Mouse (Mus musculus): Measurements from ENCODE around the gene Gabrb2.

Gabrb2 gene

DNA sequence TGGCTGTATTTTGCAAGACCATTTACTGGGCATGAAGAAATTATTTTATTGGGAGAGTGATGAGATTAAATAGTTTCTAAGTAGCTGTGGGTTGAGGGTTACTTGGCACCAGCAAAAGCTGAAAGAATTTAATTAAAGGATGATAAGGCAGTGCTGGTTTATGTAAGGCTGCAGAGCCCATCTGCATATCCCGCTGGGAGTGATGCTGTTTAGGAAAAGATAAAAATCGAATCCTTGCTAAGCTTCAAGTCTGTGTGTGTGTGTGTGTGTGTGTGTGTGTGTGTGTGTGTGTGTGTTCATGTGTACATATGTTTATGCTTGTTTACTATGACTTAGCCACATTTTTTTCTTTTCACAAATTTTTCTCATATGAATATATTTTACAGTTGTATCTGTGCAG lies 113.0 kb downstream of the Gabrb2 start:
- in situ Hi-C loops (cut with MboI, MseI), result no loop called here

DNA sequence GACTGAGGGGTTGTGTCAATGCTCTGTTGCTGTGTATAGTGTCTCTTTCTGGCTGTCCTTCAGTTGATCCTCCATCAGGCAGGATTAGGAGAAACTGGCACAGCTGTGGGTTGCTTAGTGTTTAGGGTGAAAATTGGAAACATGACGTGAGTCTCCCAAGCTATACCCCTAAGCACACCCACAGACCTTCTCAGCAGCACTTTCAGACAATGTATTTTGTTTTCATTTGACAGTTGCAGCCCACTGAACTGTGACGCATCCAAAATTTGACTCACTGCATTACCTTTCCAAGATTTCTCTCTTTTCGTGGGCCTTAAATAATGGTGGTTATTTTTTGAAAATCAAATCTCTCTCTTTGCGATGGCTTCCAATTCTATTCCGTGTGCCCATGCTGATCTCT lies 115.7 kb downstream of the Gabrb2 start:
- in situ Hi-C loops (cut with MboI, MseI), result no loop called here

DNA sequence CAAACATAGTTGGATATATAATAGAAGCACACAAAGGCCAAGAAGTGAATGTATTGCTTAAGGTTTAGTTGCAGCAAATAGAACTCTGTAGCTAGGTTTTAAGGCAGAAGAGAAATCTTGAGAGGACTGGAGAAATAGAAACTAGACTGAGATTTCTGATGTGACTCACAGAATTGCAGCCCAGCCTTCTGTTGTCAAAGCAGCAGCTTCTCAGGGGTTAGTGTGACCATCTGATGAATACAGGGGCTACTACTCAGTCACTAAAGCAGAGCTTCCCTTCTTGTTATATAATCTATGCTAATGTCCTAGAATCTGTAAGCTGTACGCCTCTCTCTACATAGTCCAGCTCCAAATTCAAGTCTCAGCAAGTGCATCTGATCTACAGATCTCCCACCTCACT lies 116.3 kb downstream of the Gabrb2 start:
- in situ Hi-C loops (cut with MboI, MseI), result no loop called here

DNA sequence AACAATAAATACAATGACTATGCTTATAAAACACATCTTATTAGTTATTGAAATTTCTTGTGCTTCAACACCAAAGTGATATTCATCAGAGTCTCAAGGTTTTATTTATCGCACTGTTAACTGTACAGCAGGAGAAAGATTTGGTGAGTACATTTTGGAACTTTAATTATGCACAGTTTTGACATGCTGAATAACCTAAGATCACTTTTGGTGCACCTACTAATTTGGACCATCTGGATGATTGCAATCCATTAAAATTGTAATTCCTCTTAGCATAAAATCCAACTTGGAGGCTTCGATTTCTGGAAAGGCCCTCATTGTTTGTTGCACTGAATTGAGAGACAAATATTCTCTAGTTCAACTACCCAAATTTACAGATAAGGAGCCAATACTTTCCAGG lies 123.3 kb downstream of the Gabrb2 start:
- in situ Hi-C loops (cut with MboI, MseI), result no loop called here

DNA sequence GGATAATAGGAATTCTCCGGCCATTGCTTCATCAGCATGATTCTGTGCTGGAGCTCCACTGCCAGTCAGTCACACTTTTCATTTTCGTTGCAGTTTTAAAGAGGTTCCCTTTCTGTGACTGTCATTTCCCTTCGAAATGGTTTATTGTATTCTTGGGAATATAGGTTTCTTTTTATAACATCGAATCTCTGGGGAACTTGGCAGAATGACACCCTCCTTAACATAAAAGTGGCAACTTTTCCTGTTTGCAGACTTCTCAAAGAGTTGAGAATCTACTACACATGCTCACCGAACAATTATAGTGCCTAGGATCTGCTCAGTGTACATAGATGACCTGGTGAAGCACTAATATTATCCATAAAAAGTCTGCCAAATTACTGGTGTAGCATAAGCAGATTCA lies 146.5 kb downstream of the Gabrb2 start:
- in situ Hi-C loops (cut with MboI, MseI), result no loop called here

DNA sequence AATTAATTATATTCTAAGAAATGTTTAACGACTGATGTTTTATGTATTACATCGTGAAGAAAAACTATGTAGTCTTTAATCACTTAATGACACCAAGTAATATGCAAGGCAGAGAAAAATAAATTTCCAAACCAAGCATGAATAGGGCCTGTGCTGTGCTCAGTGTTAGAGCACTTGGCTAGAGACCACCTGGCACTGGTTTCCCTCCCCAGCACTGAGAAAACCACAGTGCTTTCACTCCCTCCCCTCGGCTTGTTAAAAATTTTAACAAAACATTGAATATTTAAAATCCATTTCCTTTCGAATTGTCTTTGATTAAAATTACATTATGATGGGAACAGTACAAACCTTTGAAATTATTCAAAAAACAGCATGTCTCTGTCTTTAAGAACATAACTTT lies 151.9 kb downstream of the Gabrb2 start:
- in situ Hi-C loops (cut with MboI, MseI), result no loop called here

DNA sequence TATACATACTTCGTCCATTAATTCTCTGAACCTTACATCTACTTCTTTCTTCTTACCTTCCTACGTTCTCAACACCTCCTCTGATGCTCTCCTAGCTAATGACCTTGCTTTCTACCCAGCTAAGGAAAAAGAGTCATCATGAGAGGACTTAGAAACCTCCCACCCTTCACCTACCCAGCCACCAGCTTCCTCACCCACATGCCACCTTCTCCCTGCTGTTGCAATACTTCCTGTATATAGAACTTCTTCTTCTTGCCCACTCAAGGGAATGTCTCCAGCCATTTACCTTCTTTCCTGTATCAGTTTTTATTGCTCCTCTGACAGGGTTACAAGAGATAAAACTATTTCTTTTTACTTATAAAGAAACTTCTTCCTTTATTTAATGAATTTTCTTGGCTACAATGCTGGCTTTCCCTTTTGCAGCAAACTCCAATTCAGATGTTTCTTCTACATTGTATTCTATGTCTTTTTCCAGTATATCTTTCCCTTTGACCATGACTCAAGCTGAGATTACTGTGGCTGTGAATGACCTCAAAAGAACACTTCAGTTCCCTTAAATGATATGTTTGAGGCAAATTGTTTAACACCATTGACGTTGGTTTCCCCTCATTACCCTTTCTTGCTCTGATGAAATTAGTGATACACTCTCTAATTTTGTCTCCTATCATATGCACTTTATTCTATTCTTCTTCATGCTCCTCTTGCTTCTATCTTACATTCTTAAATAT lies 155.8 kb downstream of the Gabrb2 start:
- in situ Hi-C loops (cut with MboI, MseI), result no loop called here

DNA sequence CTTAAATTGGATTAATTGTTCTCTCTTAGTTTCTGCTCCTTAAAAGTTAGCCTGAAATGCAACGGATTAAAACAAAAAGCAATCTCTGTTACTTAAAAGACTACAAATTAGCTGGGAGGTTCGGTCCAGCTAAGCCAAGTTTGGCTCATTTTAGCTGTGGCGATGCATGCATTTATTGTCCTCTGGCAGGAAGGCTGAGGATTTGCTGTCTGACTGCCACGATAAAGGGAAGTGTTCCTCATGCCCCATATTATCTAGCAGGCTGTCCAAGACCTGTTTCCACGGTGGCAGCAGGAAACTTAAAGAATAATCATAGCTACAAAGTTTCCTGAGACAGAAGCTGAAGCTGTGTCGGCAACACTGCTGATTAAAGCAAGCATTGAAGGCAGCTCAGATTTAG lies 160.2 kb downstream of the Gabrb2 start:
- in situ Hi-C loops (cut with MboI, MseI), result no loop called here

DNA sequence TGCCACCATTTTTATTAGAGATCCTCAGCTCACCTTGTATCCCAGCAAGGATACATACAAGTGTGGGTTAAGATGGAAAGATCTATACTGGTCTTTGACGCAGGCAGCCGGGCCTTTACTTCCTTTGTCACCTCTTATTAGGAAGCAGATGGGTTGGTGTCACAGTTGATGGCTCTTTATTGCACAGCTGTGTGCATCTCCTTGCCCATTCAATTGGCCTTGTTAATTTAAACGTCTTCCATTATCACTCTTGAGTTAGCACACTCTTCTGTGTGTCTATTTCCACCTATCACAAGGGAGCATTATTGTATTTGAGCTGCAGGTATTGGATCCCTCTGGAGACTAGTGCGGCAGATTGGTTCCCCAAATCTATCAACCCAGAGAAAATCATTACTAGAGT lies 161.6 kb downstream of the Gabrb2 start:
- in situ Hi-C loops (cut with MboI, MseI), result no loop called here

DNA sequence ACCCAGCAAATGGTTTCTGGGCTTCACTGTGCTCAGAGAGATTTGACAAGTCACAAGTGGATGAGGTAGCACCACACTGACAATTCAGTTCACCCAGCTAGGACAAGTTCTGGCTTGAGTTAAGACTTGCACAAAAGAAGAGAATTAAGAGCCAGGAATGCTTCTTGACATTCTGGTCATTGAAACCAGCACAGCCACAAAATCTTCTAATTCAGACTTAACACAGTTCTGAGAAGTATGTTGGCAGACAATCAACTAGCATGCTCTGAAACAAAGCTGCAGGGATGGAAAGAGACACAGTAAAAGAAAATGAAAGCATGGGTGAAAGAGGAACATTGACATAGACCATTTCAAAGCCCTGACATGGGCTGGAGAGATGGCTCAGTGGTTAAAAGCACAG lies 162.2 kb downstream of the Gabrb2 start:
- in situ Hi-C loops (cut with MboI, MseI), result no loop called here

DNA sequence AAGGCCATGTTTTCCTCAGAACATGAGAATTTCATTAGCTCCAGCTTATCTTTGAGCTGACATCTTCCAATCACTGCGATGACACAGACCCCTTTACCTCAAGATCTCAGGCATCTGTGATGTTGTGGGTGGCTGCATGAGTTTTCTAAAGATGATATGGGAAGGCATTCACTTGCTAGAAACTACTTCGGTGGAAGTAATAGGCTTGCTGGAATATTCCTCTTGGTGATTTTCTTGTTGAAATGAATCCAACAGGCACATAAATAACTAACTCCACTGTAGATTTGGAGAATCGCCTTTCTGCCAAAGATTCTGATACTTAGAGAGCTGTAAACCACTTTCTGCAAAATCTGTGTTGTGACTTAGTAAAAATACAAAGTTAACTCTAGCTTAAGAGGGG lies 172.9 kb downstream of the Gabrb2 start:
- in situ Hi-C loops (cut with MboI, MseI), result no loop called here

DNA sequence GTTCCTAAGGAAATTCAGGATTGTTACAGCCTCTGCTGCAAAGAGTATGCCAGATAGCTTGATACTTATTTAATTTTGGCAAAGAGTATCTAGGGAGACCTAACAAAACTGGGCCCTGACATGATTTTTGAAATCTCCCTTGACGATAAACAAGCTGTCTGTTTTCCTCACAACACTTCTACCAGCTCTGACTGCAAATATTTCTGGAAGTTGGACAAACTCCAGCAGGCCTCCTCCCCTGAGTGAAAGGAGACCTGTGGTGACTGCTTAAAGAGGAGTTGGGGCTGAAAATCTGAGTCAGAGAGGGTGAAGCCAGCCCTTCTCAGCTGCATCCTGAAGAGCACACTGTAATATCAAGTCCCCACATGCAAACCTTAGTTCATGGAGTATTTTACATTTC lies 186.7 kb downstream of the Gabrb2 start:
- in situ Hi-C loops (cut with MboI, MseI), result no loop called here

DNA sequence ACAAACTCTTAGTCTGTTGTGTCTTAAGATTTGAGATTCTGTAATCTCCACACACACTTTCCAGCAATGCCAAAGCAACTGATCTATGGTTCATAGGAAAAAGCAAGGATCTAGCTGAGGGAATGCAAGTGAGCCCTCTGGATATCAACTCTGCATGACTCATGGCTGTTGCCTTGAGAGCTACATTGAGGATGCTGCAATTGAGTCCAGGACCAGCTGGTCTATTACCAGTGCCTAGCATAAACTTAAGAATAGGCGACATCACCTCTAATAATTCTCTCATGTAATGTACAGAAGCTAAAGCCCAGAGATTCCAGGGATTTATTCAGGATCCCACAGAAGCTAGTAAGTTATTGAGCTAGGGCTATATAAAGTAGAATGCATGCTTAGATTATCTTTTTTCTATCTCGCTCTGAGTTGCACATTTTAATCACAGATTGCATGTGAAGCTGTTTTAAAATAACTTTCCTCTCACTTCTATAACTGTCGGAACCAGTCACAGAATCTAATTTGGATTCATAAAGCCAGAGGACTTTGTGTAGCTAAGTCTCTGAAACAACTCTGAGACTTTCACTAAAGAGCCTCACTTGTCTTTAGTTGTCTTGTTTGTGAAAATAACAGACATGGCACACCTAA lies 189.7 kb downstream of the Gabrb2 start:
- in situ Hi-C loops (cut with MboI, MseI), result no loop called here

DNA sequence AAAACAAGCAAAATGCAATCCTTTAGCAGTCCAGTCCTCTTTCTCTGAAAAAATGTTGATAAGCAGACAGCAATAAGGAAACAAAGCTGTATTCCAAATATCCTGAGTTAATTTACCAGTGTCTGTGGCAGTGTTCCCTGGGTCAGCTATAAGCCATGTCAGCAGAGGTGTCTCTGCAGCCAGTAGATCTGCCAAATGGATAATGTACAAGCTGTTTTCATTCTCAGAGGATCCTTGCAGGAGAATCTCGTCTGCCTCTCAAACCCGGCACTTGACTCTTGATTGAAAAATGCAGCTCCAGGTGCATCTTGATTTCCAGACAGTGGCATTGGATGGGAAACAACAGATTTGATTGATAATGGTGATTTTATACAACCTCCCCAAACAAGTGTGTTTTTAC lies 198.6 kb downstream of the Gabrb2 start:
- in situ Hi-C loops (cut with MboI, MseI), result loop anchor here (10.0 kb wide), 1 partner anchor 1563 kb away; no protein-coding TSS in a partner anchor

DNA sequence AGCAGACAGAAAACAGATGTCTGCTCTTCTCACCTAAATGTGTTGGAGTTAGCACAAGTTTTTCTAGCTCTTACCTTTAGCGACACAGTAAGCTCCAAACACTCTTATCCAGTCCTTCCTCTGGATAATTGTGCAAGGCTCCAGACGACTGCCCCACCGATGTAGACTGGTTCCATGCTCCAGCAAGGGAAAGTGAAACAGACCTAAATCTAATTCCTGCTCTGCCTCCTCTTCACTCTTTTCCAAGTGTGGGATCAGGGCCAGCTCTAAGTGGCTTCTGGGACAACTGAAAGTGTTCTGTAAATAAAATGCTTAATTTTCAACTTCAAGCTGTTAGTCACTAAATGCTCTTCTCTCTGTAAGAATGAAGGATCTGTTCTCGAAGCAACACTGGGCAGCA lies 201.6 kb downstream of the Gabrb2 start:
- in situ Hi-C loops (cut with MboI, MseI), result no loop called here

DNA sequence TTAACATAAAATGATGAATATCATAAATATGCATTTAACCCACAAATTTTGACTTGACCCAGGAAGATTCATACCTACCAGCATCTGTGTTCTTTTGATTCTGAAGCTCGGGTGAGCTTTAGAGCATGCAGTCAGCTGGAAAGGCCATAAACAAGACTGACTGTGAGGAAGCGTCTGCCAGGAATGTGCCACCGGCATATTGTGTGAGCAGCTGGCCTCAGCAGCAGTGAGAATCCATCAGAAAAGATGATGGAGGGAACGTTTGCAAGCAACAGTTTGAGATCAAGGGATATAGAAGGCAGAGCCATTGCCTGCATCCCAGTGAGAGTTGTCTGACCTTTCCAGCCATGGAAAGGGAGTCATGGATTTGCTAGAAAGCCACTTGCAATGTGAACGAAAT lies 230.6 kb downstream of the Gabrb2 start:
- in situ Hi-C loops (cut with MboI, MseI), result no loop called here

DNA sequence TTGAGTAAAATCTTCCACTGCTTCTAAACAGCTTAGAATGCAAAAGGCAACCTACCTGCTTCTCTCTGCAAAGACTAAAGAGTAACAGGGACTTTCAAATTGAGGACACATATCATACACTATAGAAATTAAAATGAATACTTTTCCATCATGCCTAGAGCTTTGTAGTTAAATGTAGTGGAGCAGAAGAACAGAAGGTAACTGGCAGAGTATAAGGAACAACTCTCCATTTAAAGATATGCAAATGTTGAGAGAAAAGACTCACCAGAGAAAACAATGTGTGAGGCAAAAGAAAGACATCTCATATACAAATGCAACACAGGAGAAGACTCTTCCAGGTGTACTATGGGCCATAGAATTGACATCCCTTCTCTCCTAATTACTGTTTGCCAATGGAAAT lies 232.0 kb downstream of the Gabrb2 start:
- in situ Hi-C loops (cut with MboI, MseI), result no loop called here

DNA sequence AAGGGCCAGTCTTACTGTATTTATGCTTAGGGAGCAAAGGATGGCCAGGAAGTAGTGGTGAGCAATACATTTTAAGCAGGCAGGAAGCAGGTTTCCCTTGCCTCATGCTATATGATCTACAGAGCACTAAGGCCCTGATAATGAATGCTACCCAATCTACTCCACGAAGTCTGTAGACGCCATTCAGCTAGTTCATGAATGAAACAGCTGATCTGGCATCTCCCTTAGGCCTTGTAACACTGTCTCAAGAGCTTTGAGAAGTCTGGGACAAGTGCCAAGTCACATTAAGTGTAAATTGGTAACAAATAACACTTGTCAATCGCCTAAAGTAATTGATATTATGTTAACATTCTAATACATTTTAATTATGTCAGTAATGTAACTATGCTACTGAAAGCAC lies 234.6 kb downstream of the Gabrb2 start:
- in situ Hi-C loops (cut with MboI, MseI), result no loop called here

DNA sequence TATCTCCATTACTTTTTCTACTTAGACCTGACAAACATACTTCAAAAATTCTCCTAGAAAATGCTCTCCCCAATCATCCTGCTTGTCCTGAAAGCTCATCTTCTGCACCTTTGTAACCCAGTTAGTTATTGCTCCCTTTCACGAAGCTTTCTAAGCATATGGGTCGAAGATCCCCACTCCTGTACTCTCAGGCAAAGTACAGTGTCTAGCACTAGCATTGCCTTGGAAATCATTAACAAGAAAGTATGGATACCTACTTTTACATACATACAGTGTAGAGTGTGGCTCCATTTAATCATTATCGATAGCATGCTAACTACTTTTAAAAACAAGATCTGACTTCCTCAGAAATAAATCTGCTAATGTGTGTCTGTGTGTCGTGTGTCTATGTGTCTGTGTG lies 249.1 kb downstream of the Gabrb2 start:
- in situ Hi-C loops (cut with MboI, MseI), result no loop called here

Data from regulatory T cell (primary cell).